Comparison of ENCODE assay signal across 22 mouse cellular contexts in genomic region chr11:61027160-61027559, GRCm38 (mm10). TPM values are rescaled to one million over a fixed set of nuclear protein-coding genes. Genes with fewer than 3 reads are reported as not detected.
A peak's percentile ranks its signal among the peaks of the same experiment; 100 is the strongest.
DNase-seq lines count a peak whose midpoint lies in the region; TF ChIP-seq lines count a peak whose summit lies in the region.
"Had no signal": no experiment of that assay in that cellular context is flagged by ENCODE, and none has a peak within 500 bp of the region (broad histone marks: within the 10 kb centered on the region; RNA-seq: fewer than 3 reads in every experiment).

No protein-coding gene starts in this region.

- no peak for TF ChIP-seq CTCF in brain, embryonic 14.5 days (IDR thresholded peaks at IDR 0.05; ENCODE audit: borderline replicate concordance, extremely low read depth, insufficient read depth, insufficient read length)

- H3K4me1 ChIP-seq in heart, embryonic 10.5 days = peaks cover 63% of the 10 kb centered on the region

- peaks cover 56% of the 10 kb centered on the region for H3K27me3 ChIP-seq in heart, embryonic 10.5 days (ENCODE audit: insufficient read depth, poor library complexity, severe bottlenecking)

- peak overlapping the region; percentile 47; the same call in 1 of the 2 replicates for H3K27ac ChIP-seq in heart, embryonic 10.5 days
- H3K27ac ChIP-seq: forebrain, embryonic 12.5 days; hindbrain, embryonic 15.5 days; kidney, postnatal 0 days; limb, embryonic 13.5 days; liver, embryonic 14.5 days had no signal

- no peak overlapping the region for H3K4me3 ChIP-seq in heart, embryonic 10.5 days
- H3K4me3 ChIP-seq: forebrain, embryonic 12.5 days; heart, embryonic 12.5 days; hindbrain, embryonic 15.5 days; limb, embryonic 13.5 days; megakaryocyte, embryonic 14.5 days had no signal

- H3K36me3 ChIP-seq in heart, embryonic 10.5 days = no peaks in the 10 kb centered on the region
- H3K36me3 ChIP-seq: forebrain, embryonic 12.5 days; heart, embryonic 12.5 days; hindbrain, embryonic 15.5 days; limb, embryonic 13.5 days had no signal

- TF ChIP-seq POLR2A in brain, embryonic 14.5 days (IDR thresholded peaks at IDR 0.05; ENCODE audit: borderline replicate concordance, extremely low read depth, insufficient read depth, insufficient read length, poor library complexity, severe bottlenecking) = no peak

- WGBS in heart, embryonic 10.5 days = 88% methylated on average over 4 of the region's 4 CpGs

- no peak for DNase-seq in heart, embryonic 10.5 days (ENCODE audit: low spot score)
- DNase-seq in heart, postnatal 25 days (ENCODE audit: low spot score) = no peak
- DNase-seq in left cerebral cortex, postnatal 4 days = peak; percentile 20
- DNase-seq in left cerebral cortex, adult 9 months (ENCODE audit: low spot score in 2 of 2) = no peak
- DNase-seq in brain, embryonic 14.5 days (ENCODE audit: low read depth) = peak; percentile 36
- peak; percentile 51 for DNase-seq in cerebellum, postnatal 25 days
- no peak for DNase-seq in ovary, postnatal 10 days (ENCODE audit: low spot score)
- no peak for DNase-seq in adrenal gland, postnatal 4 days (ENCODE audit: low spot score in 2 of 2)
- DNase-seq: adrenal gland, postnatal 36 days; B cell, adult 2 months; gastrocnemius, postnatal 36 days; kidney, adult 11 months; right cerebral cortex, postnatal 14 days; thymus, postnatal 25 days had no signal

- intact Hi-C loops in heart, postnatal 25 days (cut with DNase I) = no loop called here
- intact Hi-C loops in left cerebral cortex, postnatal 4 days (cut with DNase I) = no loop called here

- no peaks in the 10 kb centered on the region for H3K9me3 ChIP-seq in heart, embryonic 10.5 days
- H3K9me3 ChIP-seq: forebrain, embryonic 12.5 days; heart, embryonic 12.5 days; hindbrain, embryonic 15.5 days; limb, embryonic 13.5 days; megakaryocyte, embryonic 14.5 days had no signal

RNA-seq across cellular contexts. Expression of gene Kcnj12, which starts 4.8 kb away (rescaled TPM):
- 1.4 and 1.7 TPM in 2 replicates for polyA plus RNA-seq in heart, embryonic 10.5 days (2016; fragmentation: Nextera tagmentation; extraction: Ambion mirVana)
- 10 to 100 TPM; 25.2 to 28.6 TPM for total RNA-seq in heart, postnatal 25 days (2021)
- 1 to 10 TPM; 5.3 TPM for total RNA-seq in left cerebral cortex, postnatal 4 days (2021)
- polyA plus RNA-seq in brain, embryonic 14.5 days (2012; rRNA removed) = 4.4 and 7.3 TPM in 2 replicates
- total RNA-seq in adrenal gland, postnatal 4 days (2021) = 1 to 10 TPM; 3.5 to 3.6 TPM
- polyA plus RNA-seq: Patski had no signal

Comparison
In these comparisons a context has a peak if more than half of its experiments do, and no peak if none do; other contexts are left out.
1. DNase-seq: peak in left cerebral cortex, postnatal 4 days (single experiment), brain, embryonic 14.5 days (single experiment) and cerebellum, postnatal 25 days (2 of 2); none in heart, embryonic 10.5 days (single experiment), heart, postnatal 25 days (single experiment), left cerebral cortex, adult 9 months (0 of 2), ovary, postnatal 10 days (single experiment) and adrenal gland, postnatal 4 days (0 of 2).
2. RNA of gene Kcnj12, which starts 4.8 kb away (total RNA-seq): 25.2 to 28.6 TPM in heart, postnatal 25 days; 5.3 TPM in left cerebral cortex, postnatal 4 days and 3.5 to 3.6 TPM in adrenal gland, postnatal 4 days; every median in the first group is over 4 times any median in the second.